Mouse (Mus musculus) kidney, adult 8-10 months (tissue): ENCODE measurements at regions not wholly inside any gene's neighbourhood (a gene's known extent, or its start where the extent isn't known, plus 50 kb on each side); places are given as distances from the start of the nearest gene placed in this dataset.

ENCODE experiments used
- DNase-seq, 2 experiments: peaks; one replicate each; pipeline ENCODE4 v3.0.0; 2022

DNA sequence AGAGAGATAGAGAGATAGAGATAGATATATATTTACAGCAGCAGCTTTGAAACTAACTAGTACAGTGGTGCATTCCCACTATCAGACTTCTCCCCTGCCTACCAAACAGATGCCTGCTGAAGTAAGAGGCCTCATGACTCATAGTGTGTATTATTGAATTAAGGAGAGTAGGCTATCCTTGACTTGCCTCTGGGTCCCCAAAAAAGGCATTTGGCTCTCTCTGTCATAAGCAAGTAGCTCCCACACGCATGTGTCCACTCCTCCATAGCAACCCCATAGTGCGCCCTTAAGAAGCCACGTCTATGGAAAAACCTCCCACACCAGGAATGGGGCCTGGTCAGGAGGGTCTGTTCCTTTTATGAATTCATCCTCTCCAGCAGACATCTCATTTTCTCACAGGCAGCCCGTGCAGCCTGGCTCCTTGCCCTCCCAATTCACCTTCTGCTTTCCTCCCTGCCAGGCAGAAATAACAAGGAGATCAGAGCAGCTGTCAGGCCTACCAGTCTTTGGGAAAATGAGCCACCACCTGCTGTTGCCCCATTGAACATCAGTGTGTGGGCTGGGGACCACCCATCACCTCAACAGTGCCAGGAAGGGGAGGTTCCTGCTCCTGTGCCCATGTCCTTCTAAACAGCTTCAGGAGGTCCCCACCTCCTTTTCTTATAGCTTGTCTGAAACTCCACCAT, 208.5 kb upstream of the Mocs1 start:
- DNase-seq: no peak

DNA sequence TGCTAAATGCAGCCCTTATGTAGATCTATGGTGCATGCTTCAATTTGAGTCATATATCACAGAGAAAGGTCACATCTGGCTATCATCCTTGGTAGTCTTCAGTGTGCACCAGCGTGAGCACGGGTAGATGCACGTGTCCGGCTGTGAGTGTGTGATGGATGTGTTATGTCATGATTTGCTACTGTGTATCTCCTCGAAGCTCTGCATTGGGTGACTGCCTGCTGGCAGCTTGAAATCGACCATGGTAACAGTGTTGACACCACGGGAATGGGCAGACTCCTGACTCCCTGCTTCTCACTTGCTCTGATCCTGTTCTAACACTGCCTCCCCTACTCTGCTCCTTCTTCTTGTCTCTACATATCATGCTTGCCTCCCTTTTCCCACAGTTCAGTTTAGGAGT, 204.9 kb upstream of the Mocs1 start:
- no peak for DNase-seq

DNA sequence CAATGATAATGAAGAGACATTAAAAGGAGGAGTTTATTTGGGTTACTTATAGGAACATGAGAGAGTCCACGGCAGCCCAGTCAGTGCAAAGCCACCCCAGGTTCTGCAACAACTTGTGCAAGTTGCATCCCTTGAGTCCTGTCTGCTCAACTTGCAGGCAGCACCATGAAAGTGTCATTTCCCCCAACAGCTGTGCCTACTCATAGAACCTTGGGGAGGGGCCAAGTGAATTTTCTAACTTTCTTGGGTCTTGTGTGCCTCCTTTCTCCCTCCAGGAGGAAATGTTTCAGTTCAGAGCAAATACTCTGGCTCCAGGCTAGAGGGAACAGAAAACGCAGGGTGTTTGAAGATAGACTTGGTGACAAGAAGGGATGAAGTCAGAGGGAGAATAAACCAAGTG, 204.5 kb upstream of the Mocs1 start:
- DNase-seq: no peak

- no peak for DNase-seq
These were observed 202.7 kb upstream of the Mocs1 start for GRCm38 (mm10) chr17:49225255-49226015.

- DNase-seq: no peak
These were observed 202.2 kb upstream of the Mocs1 start for GRCm38 (mm10) chr17:49226016-49226400.

DNA sequence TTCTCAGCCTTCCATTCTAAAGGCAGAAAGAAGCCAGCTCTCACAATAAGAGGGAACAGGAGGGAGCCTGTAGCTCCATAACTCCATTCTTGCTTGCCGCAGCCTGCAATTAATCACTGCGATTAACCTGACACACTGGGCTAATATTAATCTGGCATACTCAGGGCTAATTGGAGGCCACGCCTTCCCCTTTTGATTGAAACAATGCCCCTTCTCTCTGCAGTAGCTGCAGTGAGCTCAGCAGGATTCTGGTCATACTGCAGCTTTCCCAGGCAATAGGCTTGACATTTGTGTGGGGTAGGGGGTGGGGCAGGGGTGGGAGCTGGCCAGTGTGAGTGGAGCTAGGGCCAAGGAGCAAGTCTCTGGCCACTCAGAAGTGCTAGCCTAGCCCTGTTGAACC, 196.9 kb upstream of the Mocs1 start:
- DNase-seq: no peak

- no peak for DNase-seq
These were observed 188.1 kb upstream of the Mocs1 start for GRCm38 (mm10) chr17:49240097-49240496.

GRCm38 (mm10) chr17:49243419-49243818, 184.7 kb upstream of the Mocs1 start:
- DNase-seq: peak in 1 of 2 experiments; percentile 25

DNA sequence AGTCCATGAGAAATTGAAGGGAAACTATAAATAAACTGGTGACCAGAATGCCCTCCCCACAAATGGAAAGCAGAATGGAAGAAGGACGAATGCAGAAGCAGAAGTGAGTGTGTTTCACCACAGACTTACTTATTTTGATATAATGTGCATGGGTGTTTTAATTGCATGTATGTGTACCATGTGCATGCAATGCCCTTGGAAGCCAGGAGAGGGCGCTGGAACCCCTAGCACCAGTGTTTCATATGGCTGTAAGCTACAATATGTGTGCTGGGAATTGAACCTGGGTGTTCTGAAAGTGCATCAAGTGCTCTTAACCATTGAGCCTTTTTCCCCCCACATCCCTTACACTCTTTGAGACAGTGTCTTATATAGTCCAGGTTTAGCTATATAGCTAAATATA, 183.1 kb upstream of the Mocs1 start:
- DNase-seq: no peak

- DNase-seq: no peak
These were observed 180.9 kb upstream of the Mocs1 start for GRCm38 (mm10) chr17:49247215-49247614.

DNA sequence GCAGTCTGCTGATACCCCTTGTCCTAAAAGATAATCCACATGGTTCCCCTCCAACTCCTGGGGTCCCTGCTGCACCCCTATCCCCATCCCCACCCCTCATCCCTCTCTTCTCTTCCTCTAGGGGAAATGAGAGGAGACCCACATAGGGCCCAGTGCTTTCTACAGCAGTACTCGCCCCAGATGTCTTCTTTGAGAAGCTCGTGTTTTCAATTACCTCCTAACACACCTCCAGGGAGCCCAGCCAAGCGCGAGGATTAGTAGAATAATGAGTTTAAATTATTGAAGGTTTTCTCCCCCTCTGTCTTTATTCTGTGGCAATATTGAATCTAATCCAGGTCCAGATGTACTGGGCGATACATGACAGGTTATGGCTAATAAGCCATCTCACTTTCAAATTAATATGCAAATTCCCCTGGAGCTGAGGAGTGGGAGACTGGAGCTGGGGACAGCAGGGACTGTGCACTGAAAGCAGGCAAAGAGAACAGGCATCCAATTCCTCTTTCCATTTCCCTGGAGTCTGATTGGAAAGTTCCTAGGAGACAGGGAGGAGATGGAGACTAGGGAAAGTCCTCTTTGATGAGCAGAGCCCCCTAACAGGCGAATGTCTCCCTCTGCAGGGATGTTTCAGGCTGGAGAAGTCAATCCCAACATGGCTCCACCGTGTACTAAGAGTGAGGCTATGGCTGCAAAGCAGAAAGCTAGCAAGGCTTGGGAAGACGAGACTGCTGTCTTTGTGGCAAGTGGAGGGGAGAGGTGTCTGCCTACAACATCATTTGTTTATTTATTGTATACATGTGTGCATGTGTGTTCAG, 177.2 kb upstream of the Mocs1 start:
- no peak for DNase-seq

GRCm38 (mm10) chr17:49252271-49252670, 175.9 kb upstream of the Mocs1 start:
- DNase-seq: no peak

DNA sequence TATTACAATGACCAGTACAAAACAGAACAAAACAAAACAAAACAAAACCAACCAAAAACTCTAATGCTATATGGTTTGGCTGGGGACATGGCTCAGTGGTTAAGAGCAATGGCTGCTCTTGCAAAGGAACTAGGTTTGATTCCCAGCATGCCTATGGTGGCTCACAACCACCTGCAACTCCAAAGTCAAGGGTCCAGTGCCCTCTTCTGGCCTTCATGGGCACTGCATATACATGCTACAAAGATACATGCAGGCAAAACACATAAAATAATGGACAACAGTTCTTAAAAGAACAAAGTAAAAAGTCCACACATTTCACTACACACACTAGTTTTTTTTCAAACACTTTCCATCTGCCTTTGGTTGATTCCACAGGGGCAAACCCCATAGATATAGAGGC, 169.7 kb upstream of the Mocs1 start:
- no peak for DNase-seq

GRCm38 (mm10) chr17:49262394-49262793, 165.8 kb upstream of the Mocs1 start:
- DNase-seq: no peak

GRCm38 (mm10) chr17:49266343-49266742, 161.8 kb upstream of the Mocs1 start:
- DNase-seq: no peak

DNA sequence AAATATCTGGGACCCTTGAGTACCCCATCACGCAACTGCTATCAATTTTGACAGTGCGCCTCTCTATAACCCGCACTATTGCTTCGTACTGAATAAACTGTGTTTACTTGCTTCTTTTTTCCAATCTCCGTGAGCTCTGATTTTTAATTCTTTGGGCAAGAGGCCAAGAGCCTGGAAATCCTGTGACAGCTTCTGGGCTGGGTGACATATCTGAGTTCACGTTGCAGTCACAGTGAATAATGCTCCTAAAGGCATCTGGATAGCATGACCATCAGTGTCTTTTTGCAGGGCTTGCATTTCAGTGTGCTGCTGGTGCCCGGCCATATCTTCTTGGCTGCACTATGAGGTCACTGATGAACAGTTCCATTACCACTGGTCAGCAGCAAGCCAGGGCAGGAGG, 158.2 kb upstream of the Mocs1 start:
- no peak for DNase-seq

GRCm38 (mm10) chr17:49272661-49273448, 155.3 kb upstream of the Mocs1 start:
- no peak for DNase-seq

GRCm38 (mm10) chr17:49274936-49275335, 153.2 kb upstream of the Mocs1 start:
- no peak for DNase-seq

DNA sequence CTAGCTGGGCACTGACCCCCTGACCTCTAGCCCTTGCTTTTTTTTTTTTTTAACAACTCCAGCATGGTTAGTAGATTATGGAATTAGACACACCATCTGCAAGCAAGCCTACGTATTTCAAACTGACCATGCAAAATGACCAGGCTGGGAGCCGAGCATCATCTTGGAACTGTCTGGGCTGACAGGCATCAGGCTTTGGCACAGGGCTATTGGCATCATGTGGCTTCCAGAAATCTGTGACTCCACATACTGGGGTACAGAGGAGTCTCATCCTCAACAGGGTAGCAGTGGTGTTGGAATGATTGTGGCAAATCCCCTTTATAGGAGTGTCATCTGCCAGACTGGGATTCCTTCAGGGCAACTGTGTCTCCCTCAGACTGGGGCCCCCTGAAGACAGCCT, 152.7 kb upstream of the Mocs1 start:
- DNase-seq: no peak

DNA sequence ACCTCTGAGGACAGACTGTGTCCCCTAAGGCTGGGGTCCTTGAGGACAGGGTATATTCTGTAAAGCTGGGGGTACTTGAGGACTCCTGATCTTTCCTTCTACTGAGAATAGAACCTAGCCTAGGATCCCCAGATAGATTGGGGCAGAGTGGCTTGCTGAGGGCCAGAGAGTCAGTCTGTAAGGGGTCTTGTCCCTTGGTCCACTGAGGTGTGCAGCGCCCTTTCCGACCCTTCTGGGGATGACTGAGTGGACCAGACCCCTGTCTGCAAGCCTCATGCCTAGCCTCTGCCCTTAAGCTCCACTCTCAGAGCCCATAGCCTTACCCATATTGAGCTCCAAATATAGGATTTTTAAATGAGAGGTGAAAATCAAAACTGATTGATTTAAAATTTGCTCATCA, 152.2 kb upstream of the Mocs1 start:
- DNase-seq: no peak

DNA sequence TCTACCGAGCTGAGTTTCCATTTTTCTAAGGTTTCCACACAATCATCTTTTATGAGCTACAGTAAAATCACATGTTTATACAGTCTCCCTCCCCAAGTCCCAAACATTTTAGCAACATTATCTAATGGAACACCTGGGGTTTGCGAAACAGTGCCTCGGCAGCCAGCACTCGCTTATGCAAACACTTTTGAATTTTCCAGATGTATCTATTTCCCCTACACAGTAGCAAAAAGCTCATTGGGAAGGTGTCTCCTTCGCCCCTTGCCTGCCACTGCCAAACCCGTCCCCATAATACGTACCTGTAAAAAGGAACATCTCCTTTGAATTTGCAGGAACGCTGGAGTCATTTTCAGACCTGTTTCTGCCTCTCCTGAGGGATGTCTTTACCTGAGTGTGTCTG, 149.6 kb upstream of the Mocs1 start:
- DNase-seq: no peak

GRCm38 (mm10) chr17:49278973-49279727, 149.0 kb upstream of the Mocs1 start:
- no peak for DNase-seq
